Mouse (Mus musculus) brown adipose tissue, adult 24 weeks (tissue): ENCODE measurements at regions not wholly inside any gene's neighbourhood (a gene's known extent, or its start where the extent isn't known, plus 50 kb on each side); places are given as distances from the start of the nearest gene placed in this dataset.
"Not testable (repeated sequence)": the region's sequence is repeated elsewhere in the genome, so short reads cannot be mapped to it uniquely, and the experiment has no call there.

ENCODE experiments used
- H3K27ac ChIP-seq: fragments of 200-500 bp; replicated peaks from 2 replicates; pipeline ENCODE4 v1.5.1; 2012; ENCODE audit warnings: low read depth, mild to moderate bottlenecking, low read length
- H3K4me1 ChIP-seq: fragments of 200-500 bp; 2 replicates; pipeline ENCODE4 v1.6.1; 2012; ENCODE audit warnings: low read length, mixed read lengths; ENCODE audit not compliant: control insufficient read depth, insufficient read depth, insufficient read length
- H3K4me3 ChIP-seq: fragments of 200-500 bp; 2 replicates; pipeline ENCODE4 v1.5.1; 2012; ENCODE audit warnings: low read depth, mild to moderate bottlenecking, low read length, moderate library complexity; ENCODE audit not compliant: insufficient read depth

- not testable (repeated sequence) for H3K4me1 ChIP-seq, H3K4me3 ChIP-seq
- H3K27ac ChIP-seq = peak overlapping the region; percentile 29; the same call in 1 of the 2 replicates
Observed at GRCm38 (mm10) chrX:103532620-103533199, 97.7 kb upstream of the Zcchc13 start.

- no peak overlapping the region; the same call in 1 of the 2 replicates for H3K27ac ChIP-seq
- no peaks in the 10 kb centered on the region for H3K4me1 ChIP-seq
- H3K4me3 ChIP-seq = no peak overlapping the region
Observed at GRCm38 (mm10) chrX:103533306-103533705, 97.1 kb upstream of the Zcchc13 start.

GRCm38 (mm10) chrX:103533831-103534230 lies 96.6 kb upstream of the Zcchc13 start:
- Histone ChIP-seq H3K4me3 (no peak overlapping the region), H3K4me1 (no peaks in the 10 kb centered on the region), H3K27ac (no peak overlapping the region)

GRCm38 (mm10) chrX:103546490-103547202 lies 83.7 kb upstream of the Zcchc13 start:
- Histone ChIP-seq H3K4me1 (peaks cover 2% of the 10 kb centered on the region; the same call in 1 of the 2 replicates), H3K27ac (no peak overlapping the region), H3K4me3 (no peak overlapping the region)

GRCm38 (mm10) chrX:103551304-103551703 lies 79.1 kb upstream of the Zcchc13 start:
- Histone ChIP-seq H3K27ac (peak overlapping the region; percentile 37), H3K4me1 (peaks cover 14% of the 10 kb centered on the region), H3K4me3 (no peak overlapping the region)

GRCm38 (mm10) chrX:103553196-103553595 lies 77.2 kb upstream of the Zcchc13 start:
- Histone ChIP-seq H3K4me1 (peaks cover 23% of the 10 kb centered on the region), H3K27ac (peak overlapping the region; percentile 23), H3K4me3 (no peak overlapping the region)

- Histone ChIP-seq H3K4me3 (no peak overlapping the region), H3K27ac (peak overlapping the region; percentile 23), H3K4me1 (peaks cover 23% of the 10 kb centered on the region)
Observed at GRCm38 (mm10) chrX:103553605-103554004, 76.8 kb upstream of the Zcchc13 start.

GRCm38 (mm10) chrX:103555041-103555986 lies 75.1 kb upstream of the Zcchc13 start:
- H3K4me1 ChIP-seq = peaks cover 23% of the 10 kb centered on the region
- not testable (repeated sequence) for H3K4me3 ChIP-seq
- H3K27ac ChIP-seq = peak overlapping the region; percentile 85

- no peak overlapping the region for H3K4me3 ChIP-seq
- peak overlapping the region; percentile 85 for H3K27ac ChIP-seq
- peaks cover 23% of the 10 kb centered on the region for H3K4me1 ChIP-seq
Observed at GRCm38 (mm10) chrX:103556046-103556445, 74.3 kb upstream of the Zcchc13 start.

- peak overlapping the region; percentile 85 for H3K27ac ChIP-seq
- H3K4me3 ChIP-seq = no peak overlapping the region
- peaks cover 19% of the 10 kb centered on the region for H3K4me1 ChIP-seq
Observed at GRCm38 (mm10) chrX:103556681-103557490, 73.5 kb upstream of the Zcchc13 start.

GRCm38 (mm10) chrX:103557496-103557895 lies 72.9 kb upstream of the Zcchc13 start:
- Histone ChIP-seq H3K27ac (peak overlapping the region; percentile 85), H3K4me1 (peaks cover 17% of the 10 kb centered on the region), H3K4me3 (no peak overlapping the region)

- Histone ChIP-seq H3K4me1 (peaks cover 2% of the 10 kb centered on the region; the same call in 1 of the 2 replicates), H3K27ac (0 out of 2 replicates have a peak overlapping the region, but pooled peaks have one; percentile 10), H3K4me3 (no peak overlapping the region)
Observed at GRCm38 (mm10) chrX:103563531-103564246, 66.7 kb upstream of the Zcchc13 start.

GRCm38 (mm10) chrX:103573344-103573743 lies 57.0 kb upstream of the Zcchc13 start:
- no peak overlapping the region for H3K4me3 ChIP-seq
- H3K4me1 ChIP-seq = no peaks in the 10 kb centered on the region
- H3K27ac ChIP-seq = no peak overlapping the region

- H3K4me1 ChIP-seq = no peaks in the 10 kb centered on the region
- no peak overlapping the region for H3K27ac ChIP-seq
- no peak overlapping the region for H3K4me3 ChIP-seq
Observed at GRCm38 (mm10) chrX:103579484-103579883, 50.9 kb upstream of the Zcchc13 start.
